Mouse (Mus musculus): Measurements from ENCODE around the gene Pck1. TPM values are rescaled to one million over a fixed set of nuclear protein-coding genes. Genes with fewer than 3 reads are reported as not detected.

Gene Pck1
- polyA plus RNA-seq, 1 experiment from 2014 or later = 0.23 TPM

DNA sequence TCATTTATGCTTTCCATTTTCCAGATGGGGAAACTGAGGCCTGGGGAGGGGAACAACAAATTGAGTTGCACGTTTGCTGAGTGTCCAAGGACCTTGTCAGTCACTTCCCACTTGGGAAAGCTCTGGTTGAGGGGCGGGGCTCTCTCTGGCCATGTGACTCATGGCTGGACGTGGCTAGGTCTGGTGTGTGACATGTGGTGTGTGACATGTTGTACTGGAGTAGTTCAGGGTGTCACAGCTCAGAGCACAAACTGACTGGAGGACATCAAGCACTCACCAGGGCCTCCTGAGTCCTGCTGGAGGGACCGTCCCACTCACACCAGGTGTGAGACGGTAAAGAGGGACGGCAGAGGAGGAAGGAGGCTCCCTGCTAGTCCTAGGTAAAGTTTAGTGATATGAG, 32.4 kb downstream of the Pck1 start:
- H3K27ac ChIP-seq (ENCODE audit: low read length) = no peak overlapping the region
- ATAC-seq (ENCODE audit: insufficient number of reproducible peaks, insufficient read depth, low FRiP score, low read depth) = no peak
- 69% methylated on average over 6 of the region's 6 CpGs for WGBS
- peaks cover 6% of the 10 kb centered on the region for H3K4me1 ChIP-seq (ENCODE audit: control insufficient read depth, insufficient read depth, low read length)
- no peaks in the 10 kb centered on the region for H3K36me3 ChIP-seq (ENCODE audit: control insufficient read depth, insufficient read depth, low read length)
- no peak overlapping the region for H3K9ac ChIP-seq (replicated peaks; ENCODE audit: low read depth, low read length)
- H3K4me2 ChIP-seq (replicated peaks; ENCODE audit: low read depth, low read length) = no peak overlapping the region
- H3K27me3 ChIP-seq (ENCODE audit: control insufficient read depth, insufficient read depth, low read length) = no peaks in the 10 kb centered on the region
- no peaks in the 10 kb centered on the region for H3K9me3 ChIP-seq (ENCODE audit: control insufficient read depth, low read depth, low read length)
- H3K4me3 ChIP-seq (ENCODE audit: low read depth, low read length) = no peak overlapping the region

DNA sequence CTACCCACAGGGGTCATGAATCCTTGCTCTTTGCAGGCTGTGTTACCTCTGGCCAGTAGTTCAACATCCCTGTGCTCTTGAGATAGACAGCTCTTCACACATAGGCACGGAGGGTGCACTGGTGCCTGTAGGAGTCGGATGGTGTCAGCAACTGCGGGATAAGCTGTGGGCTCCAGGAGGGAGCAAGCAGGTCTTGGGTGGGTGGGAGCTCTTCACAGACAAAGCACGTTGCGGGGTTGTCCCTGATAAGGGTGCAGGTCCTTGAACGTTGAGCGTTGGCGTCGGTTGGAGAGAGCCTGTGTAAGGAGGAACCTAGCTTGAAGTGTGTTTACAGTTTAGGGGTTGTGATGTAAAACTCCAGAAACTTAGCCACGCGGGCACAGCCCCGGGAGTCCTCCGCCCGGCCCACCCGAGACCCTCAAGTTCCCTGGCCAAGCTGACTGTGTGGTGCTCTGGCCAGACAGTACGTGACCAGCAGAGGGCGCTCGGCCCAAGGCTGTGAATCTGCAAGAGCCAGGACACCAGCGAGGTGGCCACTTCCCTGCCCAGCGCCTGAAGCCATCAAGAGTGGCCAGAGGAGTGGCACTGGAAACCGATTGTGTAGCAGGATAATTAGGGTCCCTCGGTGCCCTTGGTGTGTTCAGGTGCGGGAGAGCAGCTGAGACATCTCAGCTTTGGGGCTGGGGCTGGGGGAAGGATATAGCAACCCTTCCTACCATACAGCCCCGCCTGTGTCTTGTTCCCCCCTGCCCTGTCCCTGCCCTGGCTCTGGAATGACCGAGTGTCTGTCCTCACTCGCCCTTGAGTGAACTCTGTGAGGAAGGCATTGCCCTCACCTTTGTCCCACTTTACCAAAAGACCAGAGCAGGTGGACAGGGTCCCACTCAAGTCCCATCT, 33.4 kb downstream of the Pck1 start:
- Histone ChIP-seq H3K36me3 (ENCODE audit: control insufficient read depth, insufficient read depth, low read length) (no peaks in the 10 kb centered on the region), H3K4me2 (replicated peaks; ENCODE audit: low read depth, low read length) (no peak overlapping the region), H3K27me3 (ENCODE audit: control insufficient read depth, insufficient read depth, low read length) (no peaks in the 10 kb centered on the region), H3K4me3 (ENCODE audit: low read depth, low read length) (no peak overlapping the region), H3K4me1 (ENCODE audit: control insufficient read depth, insufficient read depth, low read length) (peaks cover 6% of the 10 kb centered on the region), H3K9ac (replicated peaks; ENCODE audit: low read depth, low read length) (no peak overlapping the region), H3K27ac (ENCODE audit: low read length) (no peak overlapping the region), H3K9me3 (ENCODE audit: control insufficient read depth, low read depth, low read length) (no peaks in the 10 kb centered on the region)
- 28% methylated on average over 26 of the region's 26 CpGs for WGBS
- peak; percentile 43 for ATAC-seq (ENCODE audit: insufficient number of reproducible peaks, insufficient read depth, low FRiP score, low read depth)

- WGBS = 45% methylated on average over 8 of the region's 8 CpGs
- ATAC-seq (ENCODE audit: insufficient number of reproducible peaks, insufficient read depth, low FRiP score, low read depth) = peak; percentile 76
- Histone ChIP-seq H3K4me2 (replicated peaks; ENCODE audit: low read depth, low read length) (no peak overlapping the region), H3K4me3 (ENCODE audit: low read depth, low read length) (no peak overlapping the region), H3K4me1 (ENCODE audit: control insufficient read depth, insufficient read depth, low read length) (peaks cover 6% of the 10 kb centered on the region), H3K9ac (replicated peaks; ENCODE audit: low read depth, low read length) (no peak overlapping the region), H3K36me3 (ENCODE audit: control insufficient read depth, insufficient read depth, low read length) (no peaks in the 10 kb centered on the region), H3K27ac (ENCODE audit: low read length) (no peak overlapping the region), H3K9me3 (ENCODE audit: control insufficient read depth, low read depth, low read length) (no peaks in the 10 kb centered on the region), H3K27me3 (ENCODE audit: control insufficient read depth, insufficient read depth, low read length) (no peaks in the 10 kb centered on the region)
Observed at GRCm38 (mm10) chr2:173187182-173187855, 34.5 kb downstream of the Pck1 start.

- no peak overlapping the region for H3K9ac ChIP-seq (replicated peaks; ENCODE audit: low read depth, low read length)
- no peak overlapping the region for H3K4me2 ChIP-seq (replicated peaks; ENCODE audit: low read depth, low read length)
- no peak for ATAC-seq (ENCODE audit: insufficient number of reproducible peaks, insufficient read depth, low FRiP score, low read depth)
- no peak overlapping the region for H3K4me3 ChIP-seq (ENCODE audit: low read depth, low read length)
- no peak overlapping the region for H3K27ac ChIP-seq (ENCODE audit: low read length)
- no peaks in the 10 kb centered on the region for H3K9me3 ChIP-seq (ENCODE audit: control insufficient read depth, low read depth, low read length)
- 87% methylated on average over 4 of the region's 4 CpGs for WGBS
- no peaks in the 10 kb centered on the region for H3K4me1 ChIP-seq (ENCODE audit: control insufficient read depth, insufficient read depth, low read length)
- no peaks in the 10 kb centered on the region for H3K36me3 ChIP-seq (ENCODE audit: control insufficient read depth, insufficient read depth, low read length)
- H3K27me3 ChIP-seq (ENCODE audit: control insufficient read depth, insufficient read depth, low read length) = no peaks in the 10 kb centered on the region
Observed at GRCm38 (mm10) chr2:173194796-173195195, 41.9 kb downstream of the Pck1 start.

- Histone ChIP-seq H3K9ac (replicated peaks; ENCODE audit: low read depth, low read length) (no peak overlapping the region), H3K36me3 (ENCODE audit: control insufficient read depth, insufficient read depth, low read length) (no peaks in the 10 kb centered on the region), H3K9me3 (ENCODE audit: control insufficient read depth, low read depth, low read length) (no peaks in the 10 kb centered on the region), H3K4me2 (replicated peaks; ENCODE audit: low read depth, low read length) (no peak overlapping the region), H3K4me1 (ENCODE audit: control insufficient read depth, insufficient read depth, low read length) (no peaks in the 10 kb centered on the region), H3K27me3 (ENCODE audit: control insufficient read depth, insufficient read depth, low read length) (no peaks in the 10 kb centered on the region), H3K4me3 (ENCODE audit: low read depth, low read length) (no peak overlapping the region), H3K27ac (ENCODE audit: low read length) (no peak overlapping the region)
- WGBS = 85% methylated on average over 19 of the region's 19 CpGs
- no peak for ATAC-seq (ENCODE audit: insufficient number of reproducible peaks, insufficient read depth, low FRiP score, low read depth)
Observed at GRCm38 (mm10) chr2:173202924-173203689, 50.3 kb downstream of the Pck1 start.

GRCm38 (mm10) chr2:173203726-173204125, 50.9 kb downstream of the Pck1 start:
- Histone ChIP-seq H3K4me1 (ENCODE audit: control insufficient read depth, insufficient read depth, low read length) (no peaks in the 10 kb centered on the region), H3K27ac (ENCODE audit: low read length) (no peak overlapping the region), H3K9me3 (ENCODE audit: control insufficient read depth, low read depth, low read length) (no peaks in the 10 kb centered on the region), H3K27me3 (ENCODE audit: control insufficient read depth, insufficient read depth, low read length) (no peaks in the 10 kb centered on the region), H3K36me3 (ENCODE audit: control insufficient read depth, insufficient read depth, low read length) (no peaks in the 10 kb centered on the region), H3K4me3 (ENCODE audit: low read depth, low read length) (no peak overlapping the region), H3K4me2 (replicated peaks; ENCODE audit: low read depth, low read length) (no peak overlapping the region), H3K9ac (replicated peaks; ENCODE audit: low read depth, low read length) (no peak overlapping the region)
- ATAC-seq (ENCODE audit: insufficient number of reproducible peaks, insufficient read depth, low FRiP score, low read depth) = no peak
- 88% methylated on average over 3 of the region's 3 CpGs for WGBS

DNA sequence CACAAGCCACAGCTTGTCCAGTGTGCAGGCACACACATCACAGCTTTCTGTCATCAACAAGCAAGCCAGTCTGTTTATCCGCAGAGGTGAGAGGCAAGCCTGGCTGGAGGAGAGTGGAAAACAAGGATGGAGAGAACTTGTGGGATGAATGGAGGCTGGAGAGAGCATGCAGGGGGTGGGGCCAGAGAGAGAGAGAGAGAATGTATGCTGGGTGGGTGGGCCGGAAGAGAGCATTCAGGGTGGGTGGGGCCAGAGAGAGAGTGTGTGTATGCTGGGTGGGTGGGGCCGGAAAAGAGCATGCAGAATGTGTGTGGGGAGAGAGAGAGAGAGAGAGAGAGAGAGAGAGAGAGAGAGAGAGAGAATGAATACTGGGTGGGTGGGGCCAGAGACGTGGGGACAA, 51.8 kb downstream of the Pck1 start:
- Histone ChIP-seq H3K4me1 (ENCODE audit: control insufficient read depth, insufficient read depth, low read length) (no peaks in the 10 kb centered on the region), H3K4me2 (replicated peaks; ENCODE audit: low read depth, low read length) (no peak overlapping the region), H3K9me3 (ENCODE audit: control insufficient read depth, low read depth, low read length) (no peaks in the 10 kb centered on the region), H3K9ac (replicated peaks; ENCODE audit: low read depth, low read length) (no peak overlapping the region), H3K36me3 (ENCODE audit: control insufficient read depth, insufficient read depth, low read length) (no peaks in the 10 kb centered on the region), H3K27me3 (ENCODE audit: control insufficient read depth, insufficient read depth, low read length) (no peaks in the 10 kb centered on the region), H3K4me3 (ENCODE audit: low read depth, low read length) (no peak overlapping the region), H3K27ac (ENCODE audit: low read length) (no peak overlapping the region)
- WGBS = 67% methylated on average over 4 of the region's 4 CpGs
- no peak for ATAC-seq (ENCODE audit: insufficient number of reproducible peaks, insufficient read depth, low FRiP score, low read depth)

GRCm38 (mm10) chr2:173205563-173206099, 52.8 kb downstream of the Pck1 start:
- Histone ChIP-seq H3K4me1 (ENCODE audit: control insufficient read depth, insufficient read depth, low read length) (no peaks in the 10 kb centered on the region), H3K4me2 (replicated peaks; ENCODE audit: low read depth, low read length) (no peak overlapping the region), H3K9me3 (ENCODE audit: control insufficient read depth, low read depth, low read length) (no peaks in the 10 kb centered on the region), H3K4me3 (ENCODE audit: low read depth, low read length) (no peak overlapping the region), H3K36me3 (ENCODE audit: control insufficient read depth, insufficient read depth, low read length) (no peaks in the 10 kb centered on the region), H3K27ac (ENCODE audit: low read length) (no peak overlapping the region), H3K9ac (replicated peaks; ENCODE audit: low read depth, low read length) (no peak overlapping the region), H3K27me3 (ENCODE audit: control insufficient read depth, insufficient read depth, low read length) (no peaks in the 10 kb centered on the region)
- ATAC-seq (ENCODE audit: insufficient number of reproducible peaks, insufficient read depth, low FRiP score, low read depth) = no peak
- WGBS = 95% methylated on average over 14 of the region's 14 CpGs
